ENCODE assay signal across 9 mouse cellular contexts in the genomic region with DNA sequence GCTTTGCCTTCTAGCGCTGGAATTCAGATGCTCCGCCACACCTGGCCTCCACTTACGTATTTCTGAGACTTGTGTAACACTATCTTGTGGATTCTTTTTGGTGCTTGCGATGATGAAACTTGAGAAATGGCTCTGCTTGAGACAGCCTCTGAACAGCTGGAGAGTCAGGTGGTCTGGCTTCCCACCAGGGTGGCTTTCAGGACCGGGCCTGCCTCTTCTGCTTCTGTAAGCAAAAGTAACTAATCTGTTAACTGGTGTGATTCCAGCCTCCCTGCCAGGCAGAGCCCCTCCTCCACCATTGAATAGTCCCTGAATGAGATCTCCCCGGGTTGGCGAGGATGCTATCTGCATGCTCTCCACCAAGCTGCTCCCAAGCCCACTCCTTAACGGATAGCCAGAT.
A peak's percentile ranks its signal among the peaks of the same experiment; 100 is the strongest.
DNase-seq lines count a peak whose midpoint lies in the region; ATAC-seq and TF ChIP-seq lines count a peak whose summit lies in the region.
"Had no signal": no experiment of that assay in that cellular context is flagged by ENCODE, and none has a peak within 500 bp of the region (broad histone marks: within the 10 kb centered on the region; RNA-seq: fewer than 3 reads in every experiment).

No protein-coding gene starts in this region.

- H3K4me2 ChIP-seq in stomach, embryonic 14.5 days (replicated peaks; ENCODE audit: low read depth, low read length), result no peak overlapping the region
- H3K4me2 ChIP-seq in stomach, postnatal 0 days (replicated peaks; ENCODE audit: low read depth), result no peak overlapping the region
- H3K4me2 ChIP-seq: heart, embryonic 15.5 days had no signal

- intact Hi-C loops in gastrocnemius, adult 2 months (cut with DNase I), result no loop called here

- TF ChIP-seq EP300 in stomach, postnatal 0 days (optimal IDR thresholded peaks at IDR 0.05), result no peak

- no peak for TF ChIP-seq CTCF in stomach, postnatal 0 days (IDR thresholded peaks at IDR 0.05; ENCODE audit: low read depth)
- TF ChIP-seq CTCF in gastrocnemius, adult 2 months (IDR thresholded peaks at IDR 0.05), result no peak

- no peak overlapping the region for H3K4me3 ChIP-seq in stomach, embryonic 14.5 days (ENCODE audit: low read depth, low read length)
- no peak overlapping the region for H3K4me3 ChIP-seq in stomach, postnatal 0 days (ENCODE audit: low read depth, low read length)
- no peak overlapping the region for H3K4me3 ChIP-seq in gastrocnemius, adult 2 months
- H3K4me3 ChIP-seq: heart, embryonic 15.5 days had no signal

- H3K36me3 ChIP-seq in stomach, embryonic 14.5 days (ENCODE audit: control insufficient read depth, insufficient read depth, low read length), result no peaks in the 10 kb centered on the region
- H3K36me3 ChIP-seq in stomach, postnatal 0 days (ENCODE audit: control insufficient read depth, insufficient read depth, low read length), result no peaks in the 10 kb centered on the region
- H3K36me3 ChIP-seq: heart, embryonic 15.5 days had no signal

- WGBS in stomach, embryonic 14.5 days, result 21% methylated on average over 8 of the region's 8 CpGs
- 36% methylated on average over 8 of the region's 8 CpGs for WGBS in stomach, postnatal 0 days

- peaks cover 30% of the 10 kb centered on the region for H3K4me1 ChIP-seq in stomach, embryonic 14.5 days (ENCODE audit: control insufficient read depth, insufficient read depth, low read length)
- H3K4me1 ChIP-seq in stomach, postnatal 0 days (replicated peaks; ENCODE audit: control insufficient read depth, insufficient read depth), result peaks cover 5% of the 10 kb centered on the region; the same call in 1 of the 2 replicates

- DNase-seq in stomach, postnatal 0 days (ENCODE audit: low spot score), result no peak
- DNase-seq in gastrocnemius, adult 2 months, result peak; percentile 85
- DNase-seq in lung, postnatal 36 days, result peak; percentile 39
- peak; percentile 38 for DNase-seq in yolk sac, embryonic 10.5 days (ENCODE audit: low spot score)
- DNase-seq in spleen, postnatal 10 days (ENCODE audit: low spot score in 2 of 2), result no peak
- DNase-seq in heart, postnatal 4 days, result no peak
- DNase-seq in cerebellum, adult 11 months, result no peak

- no peaks in the 10 kb centered on the region for H3K27me3 ChIP-seq in stomach, embryonic 14.5 days (ENCODE audit: control insufficient read depth, insufficient read depth, low read length)
- no peaks in the 10 kb centered on the region for H3K27me3 ChIP-seq in stomach, postnatal 0 days (ENCODE audit: control insufficient read depth, insufficient read depth, low read length)
- H3K27me3 ChIP-seq: heart, embryonic 15.5 days had no signal

- no peak for ATAC-seq in stomach, embryonic 14.5 days (ENCODE audit: insufficient number of reproducible peaks, insufficient read depth, low FRiP score, low read depth)
- ATAC-seq in stomach, postnatal 0 days (ENCODE audit: low FRiP score, low TSS enrichment), result no peak

- H3K9ac ChIP-seq in stomach, embryonic 14.5 days (replicated peaks; ENCODE audit: low read depth, low read length), result no peak overlapping the region
- H3K9ac ChIP-seq in stomach, postnatal 0 days (ENCODE audit: low read length), result no peak overlapping the region
- H3K9ac ChIP-seq: heart, embryonic 15.5 days had no signal

- H3K27ac ChIP-seq in stomach, embryonic 14.5 days (ENCODE audit: low read length), result peak overlapping the region; percentile 7; the same call in 1 of the 2 replicates
- no peak overlapping the region for H3K27ac ChIP-seq in stomach, postnatal 0 days (replicated peaks)
- peak overlapping the region; percentile 74 for H3K27ac ChIP-seq in gastrocnemius, adult 2 months
- H3K27ac ChIP-seq: heart, embryonic 15.5 days had no signal

- no peaks in the 10 kb centered on the region for H3K9me3 ChIP-seq in stomach, embryonic 14.5 days (ENCODE audit: control insufficient read depth, low read depth, low read length)
- H3K9me3 ChIP-seq in stomach, postnatal 0 days (ENCODE audit: control insufficient read depth, low read length), result no peaks in the 10 kb centered on the region
- H3K9me3 ChIP-seq: heart, embryonic 15.5 days had no signal

Comparison
In these comparisons a context has a peak if more than half of its experiments do, and no peak if none do; other contexts are left out.
1. DNase-seq: peak in gastrocnemius, adult 2 months (single experiment), lung, postnatal 36 days (single experiment) and yolk sac, embryonic 10.5 days (single experiment); none in stomach, postnatal 0 days (single experiment), spleen, postnatal 10 days (0 of 2), heart, postnatal 4 days (single experiment) and cerebellum, adult 11 months (single experiment).